Mouse (Mus musculus) stomach, embryonic 16.5 days (tissue): ENCODE measurements around the gene Senp7. TPM values are rescaled to one million over a fixed set of nuclear protein-coding genes. Genes with fewer than 3 reads are reported as not detected.
"Not testable (repeated sequence)": the region's sequence is repeated elsewhere in the genome, so short reads cannot be mapped to it uniquely, and the experiment has no call there.

ENCODE experiments used
- ATAC-seq: fragments of 200-750 bp; cut with Nextera tagmentation; 2 replicates; pipeline ENCODE4 v1.8.0; 2017; ENCODE audit warnings: moderate number of reproducible peaks, moderate TSS enrichment; ENCODE audit not compliant: insufficient read depth, low FRiP score
- H3K27ac ChIP-seq: fragments of 300-500 bp; sonication (generic); 2 replicates; pipeline ENCODE4 v1.5.1; 2014; ENCODE audit warnings: low read length
- H3K27me3 ChIP-seq: fragments of 300-500 bp; sonication (generic); 2 replicates; pipeline ENCODE4 v1.6.1; 2014; ENCODE audit warnings: low read length, control low read depth, mixed read lengths; ENCODE audit not compliant: control insufficient read depth, insufficient read depth
- H3K36me3 ChIP-seq: fragments of 300-500 bp; sonication (generic); 2 replicates; pipeline ENCODE4 v1.6.1; 2014; ENCODE audit warnings: low read length; ENCODE audit not compliant: control insufficient read depth, insufficient read depth
- H3K4me1 ChIP-seq: fragments of 300-500 bp; sonication (generic); 2 replicates; pipeline ENCODE4 v1.6.1; 2014; ENCODE audit warnings: low read length, control low read depth, mixed read lengths; ENCODE audit not compliant: control insufficient read depth, insufficient read depth
- H3K4me2 ChIP-seq: fragments of 300-500 bp; sonication (generic); 2 replicates; pipeline ENCODE4 v1.6.1; 2014; ENCODE audit warnings: low read depth, low read length, mixed read lengths
- H3K4me3 ChIP-seq: fragments of 300-500 bp; sonication (generic); replicated peaks from 2 replicates; pipeline ENCODE4 v1.5.1; 2014; ENCODE audit warnings: mild to moderate bottlenecking, low read length
- H3K9ac ChIP-seq: fragments of 300-500 bp; sonication (generic); 2 replicates; pipeline ENCODE4 v1.6.1; 2014; ENCODE audit warnings: low read length
- H3K9me3 ChIP-seq: fragments of 300-500 bp; sonication (generic); replicated peaks from 2 replicates; pipeline ENCODE4 v1.6.1; 2016; ENCODE audit warnings: low read length, control low read depth; ENCODE audit not compliant: control insufficient read depth
- WGBS: fragments of 180-500 bp; shearing (Covaris S2); extraction: QIAGEN DNeasy Blood & Tissue Kit; methylation state at CpG from one replicate; pipeline ENCODE4 v1.1.7; 2014; 5-methylcytosine and 5-hydroxymethylcytosine counted together
- polyA plus RNA-seq: library from polyadenylated mRNA; unstranded; fragments of >200 nt; fragmentation: Nextera tagmentation; extraction: Ambion mirVana; gene quantifications from 2 replicates; pipeline ENCODE4 v1.2.1, GENCODE M21; 2015

Senp7 gene
- polyA plus RNA-seq, 1 experiment from 2014 or later, result 27.0 TPM

- H3K36me3 ChIP-seq, result peaks cover 12% of the 10 kb centered on the region
- H3K9ac ChIP-seq, result no peak overlapping the region
- H3K4me2 ChIP-seq, result no peak overlapping the region
- no peaks in the 10 kb centered on the region for H3K27me3 ChIP-seq
- ATAC-seq, result no peak
- H3K4me1 ChIP-seq, result peaks cover 5% of the 10 kb centered on the region; the same call in 1 of the 2 replicates
- H3K27ac ChIP-seq, result 0 out of 2 replicates have a peak overlapping the region, but pooled peaks have one; percentile 13
- H3K9me3 ChIP-seq, result no peaks in the 10 kb centered on the region
- no peak overlapping the region for H3K4me3 ChIP-seq
- 80% methylated on average over 5 of the region's 5 CpGs for WGBS
These were observed 68.0 kb downstream of the Senp7 start for GRCm38 (mm10) chr16:56116155-56116554.

GRCm38 (mm10) chr16:56117327-56118180, 69.4 kb downstream of the Senp7 start:
- Histone ChIP-seq H3K4me2 (no peak overlapping the region), H3K9ac (no peak overlapping the region), H3K27me3 (no peaks in the 10 kb centered on the region), H3K9me3 (no peaks in the 10 kb centered on the region), H3K36me3 (peaks cover 10% of the 10 kb centered on the region), H3K4me3 (no peak overlapping the region), H3K4me1 (peaks cover 5% of the 10 kb centered on the region; the same call in 1 of the 2 replicates), H3K27ac (no peak overlapping the region)
- ATAC-seq, result no peak
- WGBS, result 82% methylated on average over 10 of the region's 10 CpGs

DNA sequence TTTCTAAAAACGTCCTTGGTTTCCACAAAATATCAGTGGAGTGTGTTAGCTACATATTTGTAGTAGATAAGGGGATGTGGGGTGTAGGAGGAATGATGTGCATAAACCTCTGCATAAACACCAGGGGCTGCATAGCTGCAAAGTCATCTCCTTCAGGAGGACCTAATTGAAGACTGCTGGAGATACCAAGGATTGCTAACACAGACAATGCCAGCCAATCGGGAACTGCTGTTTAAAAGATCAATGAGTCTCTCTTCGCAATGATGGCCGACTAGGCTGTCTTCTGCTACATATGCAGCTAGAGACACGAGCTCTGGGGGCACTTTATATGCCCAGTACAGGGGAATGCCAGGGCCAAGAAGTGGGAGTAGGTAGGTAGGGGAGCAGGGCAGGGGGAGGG, 74.4 kb downstream of the Senp7 start:
- Histone ChIP-seq H3K27me3 (no peaks in the 10 kb centered on the region), H3K27ac (no peak overlapping the region), H3K9ac (no peak overlapping the region), H3K4me2 (no peak overlapping the region), H3K36me3 (no peaks in the 10 kb centered on the region), H3K4me1 (no peaks in the 10 kb centered on the region), H3K9me3 (no peaks in the 10 kb centered on the region), H3K4me3 (no peak overlapping the region)
- no peak for ATAC-seq
- 82% methylated on average over 5 of the region's 5 CpGs for WGBS

DNA sequence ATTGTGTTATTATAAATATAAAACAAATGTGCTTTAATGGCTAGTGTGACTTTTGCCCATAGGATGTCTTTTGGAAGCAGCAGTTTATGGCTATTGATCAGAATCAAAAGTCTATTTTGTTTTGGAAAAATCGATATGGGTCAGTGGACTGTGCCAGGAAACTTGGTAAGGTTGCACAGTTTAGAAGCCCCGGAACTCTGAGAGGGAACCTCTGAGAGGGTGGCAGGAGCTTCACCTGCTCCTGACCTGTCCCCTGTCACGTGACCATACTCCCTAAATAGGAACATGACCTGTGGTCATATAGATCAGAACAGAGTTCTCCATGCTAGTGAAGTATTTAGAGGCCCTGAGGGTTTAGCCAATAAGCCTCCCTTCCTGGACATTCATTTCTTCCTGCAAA, 75.9 kb downstream of the Senp7 start:
- Histone ChIP-seq H3K4me2 (no peak overlapping the region), H3K27ac (no peak overlapping the region), H3K9me3 (no peaks in the 10 kb centered on the region), H3K4me1 (no peaks in the 10 kb centered on the region), H3K9ac (no peak overlapping the region), H3K4me3 (no peak overlapping the region), H3K27me3 (no peaks in the 10 kb centered on the region), H3K36me3 (no peaks in the 10 kb centered on the region)
- WGBS, result 91% methylated on average over 3 of the region's 3 CpGs
- ATAC-seq, result no peak

- Histone ChIP-seq H3K9ac (no peak overlapping the region), H3K4me1 (no peaks in the 10 kb centered on the region), H3K27ac (no peak overlapping the region), H3K9me3 (no peaks in the 10 kb centered on the region), H3K27me3 (no peaks in the 10 kb centered on the region), H3K4me3 (no peak overlapping the region), H3K36me3 (no peaks in the 10 kb centered on the region), H3K4me2 (no peak overlapping the region)
- 36% methylated on average over 3 of the region's 3 CpGs for WGBS
- no peak for ATAC-seq
These were observed 83.5 kb downstream of the Senp7 start for GRCm38 (mm10) chr16:56131666-56132065.

GRCm38 (mm10) chr16:56134149-56134548, 86.0 kb downstream of the Senp7 start:
- H3K4me3 ChIP-seq, result no peak overlapping the region
- H3K4me2 ChIP-seq, result no peak overlapping the region
- no peaks in the 10 kb centered on the region for H3K36me3 ChIP-seq
- no peaks in the 10 kb centered on the region for H3K9me3 ChIP-seq
- H3K27me3 ChIP-seq, result no peaks in the 10 kb centered on the region
- H3K9ac ChIP-seq, result no peak overlapping the region
- no peaks in the 10 kb centered on the region for H3K4me1 ChIP-seq
- ATAC-seq, result no peak
- H3K27ac ChIP-seq, result no peak overlapping the region
- 47% methylated on average over 4 of the region's 4 CpGs for WGBS

GRCm38 (mm10) chr16:56137672-56138071, 89.5 kb downstream of the Senp7 start:
- not testable (repeated sequence) for H3K4me2 ChIP-seq, H3K27ac ChIP-seq, H3K4me1 ChIP-seq, H3K36me3 ChIP-seq, H3K9ac ChIP-seq, H3K9me3 ChIP-seq, H3K4me3 ChIP-seq, ATAC-seq, H3K27me3 ChIP-seq
- 92% methylated on average over 5 of the region's 5 CpGs for WGBS

GRCm38 (mm10) chr16:56139921-56140320, 91.8 kb downstream of the Senp7 start:
- no peaks in the 10 kb centered on the region for H3K36me3 ChIP-seq
- no peak for ATAC-seq

GRCm38 (mm10) chr16:56144876-56145555, 96.9 kb downstream of the Senp7 start:
- H3K4me2 ChIP-seq, result no peak overlapping the region
- H3K9ac ChIP-seq, result no peak overlapping the region
- H3K27ac ChIP-seq, result no peak overlapping the region
- H3K36me3 ChIP-seq, result no peaks in the 10 kb centered on the region
- H3K4me3 ChIP-seq, result no peak overlapping the region
- H3K4me1 ChIP-seq, result no peaks in the 10 kb centered on the region
- no peaks in the 10 kb centered on the region for H3K9me3 ChIP-seq
- no peaks in the 10 kb centered on the region for H3K27me3 ChIP-seq
- 94% methylated on average over 17 of the region's 17 CpGs for WGBS
- ATAC-seq, result no peak

More at GRCm38 (mm10) chr16:56139921-56140320, 91.8 kb downstream of the Senp7 start:
- Histone ChIP-seq H3K4me3 (no peak overlapping the region), H3K4me1 (no peaks in the 10 kb centered on the region), H3K9ac (no peak overlapping the region), H3K4me2 (no peak overlapping the region), H3K27me3 (no peaks in the 10 kb centered on the region), H3K9me3 (no peaks in the 10 kb centered on the region), H3K27ac (no peak overlapping the region)
- 85% methylated on average over 3 of the region's 3 CpGs for WGBS
